Mouse (Mus musculus) stomach, postnatal 0 days (tissue): ENCODE measurements around the gene Dctd.

Experiments used
- CTCF ChIP-seq: IDR thresholded peaks from 2 replicates; pipeline ENCODE4 v1.5.1; 2016; ENCODE audit warnings: antibody characterized with exemption, low read depth, mild to moderate bottlenecking, moderate library complexity
- EP300 ChIP-seq: optimal IDR thresholded peaks from 2 replicates; pipeline ENCODE3; 2016; ENCODE audit warnings: antibody characterized with exemption

DNA sequence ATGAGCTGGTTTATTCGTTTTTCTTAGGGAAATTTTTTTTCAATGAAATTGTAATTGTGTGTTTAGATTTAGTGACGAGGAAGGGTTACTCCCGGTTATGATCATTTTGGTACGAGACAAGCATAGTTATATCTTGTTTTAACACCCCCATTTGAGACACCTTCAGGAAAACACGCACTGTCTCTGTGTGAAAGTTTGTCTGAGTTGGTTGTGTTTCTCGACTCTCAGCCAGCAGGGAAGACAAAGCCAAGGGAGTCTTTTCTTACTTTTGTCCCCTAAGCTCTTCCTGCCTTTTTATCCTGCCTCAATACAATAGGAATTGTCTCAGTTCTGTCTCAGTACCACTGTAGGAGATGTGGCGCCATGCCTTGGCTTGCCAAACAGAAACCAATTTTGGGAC lies 84.9 kb downstream of the Dctd start:
- TF ChIP-seq CTCF = no peak
- no peak for TF ChIP-seq EP300
